Mouse (Mus musculus) mouse trophoblast stem cell (cell line): ENCODE results near the gene Gh.
"Not testable (repeated sequence)": the region's sequence is repeated elsewhere in the genome, so short reads cannot be mapped to it uniquely, and the experiment has no call there.

Source experiments
- in situ Hi-C, 2 experiments: fragments of 300-500 bp; cut with MseI, MboI; formaldehyde crosslinking; loops; 2 replicates in 1 of 2; 3 replicates in 1 of 2; pipeline ENCODE4 v1.15.1; 2025

Gh gene

DNA sequence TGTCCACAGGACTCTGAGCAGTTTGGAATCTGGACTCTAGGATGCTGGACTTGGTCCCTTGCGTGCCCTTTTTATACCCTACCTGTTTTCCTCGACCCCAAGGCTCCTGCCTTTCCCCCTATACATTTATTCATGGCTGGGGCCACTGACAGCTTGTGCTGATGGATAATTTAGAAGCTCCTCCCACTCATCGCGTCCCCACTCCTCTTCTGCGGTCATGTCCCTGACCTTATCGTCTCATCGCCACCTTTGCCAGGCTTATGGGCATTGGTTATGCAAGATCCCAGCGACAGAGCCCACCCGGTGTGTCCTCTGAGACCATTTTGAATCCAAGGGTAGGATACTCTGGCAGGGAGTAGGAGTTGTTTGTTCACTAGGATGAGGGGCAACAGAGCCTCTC is at the start of gene Gh:
Gene Gh (minus strand): TSS at position 101 of the 400 bp plus-strand sequence.
- in situ Hi-C loops: no loop called here

DNA sequence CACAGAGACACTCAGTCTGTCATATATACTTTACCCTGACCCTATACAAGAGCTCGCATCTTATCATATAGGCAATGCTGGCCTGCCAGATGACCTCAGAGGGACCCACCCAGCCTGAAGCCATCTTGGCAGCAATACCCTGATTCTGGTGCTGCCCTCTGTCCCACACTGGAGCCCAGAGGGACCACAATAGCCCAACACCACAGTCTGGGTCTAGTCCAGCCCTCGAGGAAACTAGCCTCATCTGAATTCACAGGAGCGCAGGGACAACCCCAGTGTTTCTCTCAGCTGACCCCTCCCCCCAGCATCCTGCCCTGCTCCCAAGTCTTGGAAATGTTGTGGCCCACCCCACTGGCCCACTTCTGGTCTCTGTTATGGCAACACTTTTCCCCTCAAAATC is 49.6 kb upstream of the Gh start:
- in situ Hi-C loops: no loop called here

DNA sequence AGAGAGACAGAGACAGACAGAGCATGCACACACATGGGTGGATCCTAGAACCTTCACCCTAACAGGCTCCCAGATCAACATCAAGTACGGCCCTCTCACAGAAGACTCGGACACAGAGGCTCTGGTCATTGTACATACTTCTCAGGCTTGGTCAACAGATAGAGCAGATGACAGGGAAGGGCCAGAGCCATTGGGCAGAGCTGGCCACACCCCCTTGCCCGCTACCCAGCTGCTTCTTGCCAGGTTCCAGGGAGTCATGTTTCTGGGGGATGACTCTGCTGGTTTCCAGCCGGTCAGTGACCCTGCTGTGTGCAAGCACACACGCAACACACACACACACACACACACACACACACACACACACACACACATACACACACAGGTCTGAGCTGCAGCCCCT is 49.2 kb upstream of the Gh start:
- in situ Hi-C loops: no loop called here

DNA sequence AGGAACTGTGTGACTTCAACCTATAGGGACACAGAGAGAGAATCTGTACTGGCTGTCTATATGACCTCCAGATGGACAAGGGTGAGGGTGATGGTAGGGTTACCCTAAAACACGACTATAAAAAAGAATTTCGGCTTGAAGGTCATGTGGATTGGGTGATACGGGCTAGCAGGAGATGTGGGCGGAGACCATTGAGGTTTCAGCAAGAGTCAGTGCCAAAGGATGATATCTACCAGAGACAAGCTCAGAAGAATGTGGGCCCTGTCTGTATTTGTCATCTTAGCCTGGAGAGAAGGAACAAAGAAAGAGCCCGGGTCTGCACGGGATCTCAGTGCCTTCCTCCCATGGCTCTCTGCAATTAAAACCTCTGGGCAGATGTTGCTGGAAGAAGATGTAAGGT is 48.1 kb upstream of the Gh start:
- in situ Hi-C loops: no loop called here

DNA sequence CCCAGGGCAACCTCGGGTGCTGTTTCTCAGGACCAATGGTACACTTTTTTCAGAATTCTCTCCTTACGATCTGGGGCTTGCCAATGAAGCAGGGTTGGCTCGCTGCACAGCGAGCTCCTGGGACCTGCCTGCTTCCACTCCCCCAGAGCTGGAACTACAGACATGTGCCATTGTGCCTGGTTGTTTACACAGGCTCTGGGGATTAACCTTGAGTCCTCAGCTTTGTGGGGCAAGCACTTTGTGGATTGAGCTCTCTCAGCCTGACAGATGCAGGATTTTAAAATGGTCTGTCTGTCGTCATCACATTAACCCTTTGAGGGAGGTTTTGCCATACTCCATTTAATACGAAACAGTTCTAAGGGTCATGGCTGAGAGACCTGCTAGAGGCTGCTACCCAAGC is 43.2 kb upstream of the Gh start:
- in situ Hi-C loops: no loop called here

DNA sequence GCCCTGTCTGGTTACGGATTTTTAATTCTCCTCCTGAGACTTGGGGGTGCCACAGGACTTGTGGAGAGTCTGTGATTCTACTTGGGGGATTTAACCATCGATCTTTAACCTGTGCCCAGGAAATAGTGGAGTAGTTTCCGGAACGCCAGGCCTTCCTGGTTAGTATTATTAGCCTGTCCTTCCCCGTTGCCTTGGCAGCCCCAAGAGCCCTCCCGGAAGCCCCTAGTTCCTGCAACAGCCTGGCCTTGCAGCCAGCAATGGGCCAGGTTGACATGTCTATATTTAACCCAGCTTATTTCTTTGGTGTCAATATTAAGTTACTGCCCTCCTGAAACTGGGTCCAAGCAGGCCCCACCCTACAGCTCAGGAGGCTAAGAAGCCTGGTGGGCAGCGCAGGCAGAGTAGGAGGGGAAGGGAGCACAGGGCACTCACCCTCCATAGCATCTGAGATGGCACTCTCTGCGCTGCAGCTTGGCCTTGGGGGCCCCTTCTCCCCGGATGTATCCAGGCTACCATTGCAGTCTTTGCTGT is 39.4 kb upstream of the Gh start:
- in situ Hi-C loops: no loop called here

DNA sequence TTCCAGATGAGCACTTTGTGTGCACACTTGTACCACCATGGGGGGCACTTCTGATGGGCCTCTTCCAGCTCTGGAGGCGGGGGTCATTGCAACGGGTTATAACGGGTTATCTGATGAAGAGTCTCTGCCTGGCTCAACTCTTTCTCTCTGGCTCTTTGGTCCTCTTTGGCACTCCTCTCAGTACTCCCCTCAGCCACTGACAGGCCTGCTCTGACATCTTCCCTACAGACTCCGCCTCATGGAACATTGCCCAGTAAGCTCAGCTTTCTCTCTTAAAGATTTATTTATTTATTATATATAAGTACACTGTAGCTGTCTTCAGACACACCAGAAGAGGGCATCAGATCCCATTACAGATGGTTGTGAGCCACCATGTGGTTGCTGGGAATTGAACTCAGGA is 37.7 kb upstream of the Gh start:
- in situ Hi-C loops: not testable (repeated sequence)

DNA sequence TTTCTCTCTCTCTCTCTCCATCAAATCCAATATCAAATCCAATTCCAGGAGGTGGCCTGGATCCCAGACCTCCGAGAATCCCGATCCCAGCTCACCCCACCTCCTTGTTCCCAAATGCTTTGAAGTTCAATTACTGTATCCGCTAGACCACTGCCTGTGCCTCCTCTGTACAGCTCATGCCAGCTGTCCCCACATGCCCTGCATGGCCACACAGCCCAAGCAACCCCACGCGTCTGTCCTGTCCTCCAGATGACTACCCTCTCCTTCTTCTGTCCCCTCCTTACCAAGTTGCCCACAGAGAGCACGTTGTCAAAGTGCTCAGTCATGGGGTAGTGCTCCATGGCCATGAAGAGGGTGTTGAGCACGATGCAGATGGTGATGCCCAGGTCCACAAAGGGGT is 37.2 kb upstream of the Gh start:
- in situ Hi-C loops: no loop called here

DNA sequence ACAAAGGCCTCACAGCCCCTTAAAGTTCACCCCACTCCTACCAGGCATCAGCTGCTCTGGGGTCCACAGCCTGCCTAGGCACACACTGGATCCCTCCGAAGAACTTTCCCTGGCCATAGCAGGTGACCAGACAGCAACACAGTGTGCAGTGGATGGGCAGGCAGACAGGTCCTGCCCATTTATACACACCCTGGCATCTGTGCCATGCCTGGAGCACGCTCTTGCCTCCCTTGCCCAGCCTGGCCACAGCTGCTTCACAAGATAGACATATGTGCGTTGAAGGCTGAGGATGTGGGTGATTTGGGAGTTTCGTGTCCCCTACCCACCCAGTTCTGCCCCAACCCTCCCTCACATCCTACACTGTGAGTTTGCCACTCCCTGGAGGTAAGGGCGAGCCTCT is 36.4 kb upstream of the Gh start:
- in situ Hi-C loops: no loop called here

DNA sequence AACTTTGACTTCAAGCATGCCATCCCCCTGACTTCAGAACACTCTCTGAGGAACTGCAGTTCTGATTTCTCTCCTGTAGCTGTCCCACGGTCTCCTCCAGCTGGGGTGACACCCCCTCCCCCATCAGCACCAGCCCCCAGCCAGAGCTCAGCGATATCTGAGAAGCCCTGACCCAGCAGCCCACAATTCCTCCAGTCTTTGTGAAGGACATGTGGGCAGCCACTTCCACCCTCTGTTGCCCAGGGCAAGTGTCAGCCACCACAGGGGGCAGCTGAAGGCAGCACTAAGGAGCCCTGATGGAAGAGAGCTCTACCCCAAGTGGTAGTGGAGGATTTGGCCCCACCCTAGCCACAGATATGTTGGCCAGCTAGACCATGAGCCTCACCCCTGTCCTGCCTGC is 32.4 kb upstream of the Gh start:
- in situ Hi-C loops: no loop called here

DNA sequence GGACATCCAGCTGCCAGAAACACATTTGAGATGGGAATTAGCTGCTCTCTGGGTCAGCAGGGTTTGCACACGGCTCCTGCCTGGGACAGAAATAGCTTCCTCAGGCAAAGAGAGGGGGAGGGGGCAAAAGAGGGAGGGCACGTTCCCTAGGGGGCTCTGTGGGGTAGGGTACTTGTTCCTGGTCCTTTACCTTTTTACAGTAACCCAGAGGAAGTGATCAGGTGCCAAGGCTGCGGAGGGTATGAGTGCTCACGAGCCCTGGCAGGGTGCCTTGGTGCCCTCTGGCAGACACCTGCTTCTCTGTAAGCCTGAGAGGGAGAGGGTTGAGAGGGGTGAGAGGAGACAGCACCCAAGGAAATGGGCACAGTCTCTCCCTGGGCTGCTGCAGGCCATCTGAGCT is 30.8 kb upstream of the Gh start:
- in situ Hi-C loops: no loop called here

DNA sequence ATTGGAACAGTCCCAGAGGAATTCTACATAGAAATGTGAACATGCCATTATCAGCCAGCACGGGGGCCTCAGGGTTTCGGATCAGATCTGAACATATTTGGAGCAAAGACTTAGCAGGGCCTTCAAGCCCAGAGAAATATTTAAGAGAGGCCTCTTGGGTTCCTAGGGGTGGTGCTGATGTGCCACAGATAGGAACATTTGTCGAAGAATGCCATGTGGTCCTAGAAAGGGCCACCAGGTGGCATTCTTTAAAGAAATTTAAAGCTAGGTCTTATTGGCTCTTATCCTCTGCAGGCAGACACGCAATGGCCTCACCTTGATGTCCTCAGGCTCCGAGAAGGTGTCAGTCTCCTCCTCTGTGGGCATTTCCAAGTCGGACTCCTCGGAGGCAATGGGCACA is 28.0 kb upstream of the Gh start:
- in situ Hi-C loops: no loop called here

DNA sequence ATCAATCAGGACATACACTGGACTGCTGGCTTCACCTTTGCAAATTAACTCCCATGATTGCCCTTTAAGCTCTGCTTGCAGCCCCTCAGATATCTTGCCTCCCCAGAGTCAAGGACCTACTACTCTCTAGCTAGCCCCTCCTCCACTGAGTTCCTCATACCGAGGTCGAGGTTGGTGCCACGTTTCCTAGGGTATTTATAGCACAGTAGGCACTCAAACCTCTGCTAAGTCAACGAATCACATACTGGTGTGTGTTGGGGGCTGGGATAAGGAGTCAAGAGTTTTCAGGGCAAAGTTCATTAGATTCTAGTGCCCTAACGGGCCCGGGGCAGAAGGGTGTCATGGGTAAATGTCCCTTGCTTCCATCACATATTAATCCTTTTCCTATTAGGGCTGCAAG is 27.5 kb upstream of the Gh start:
- in situ Hi-C loops: no loop called here

DNA sequence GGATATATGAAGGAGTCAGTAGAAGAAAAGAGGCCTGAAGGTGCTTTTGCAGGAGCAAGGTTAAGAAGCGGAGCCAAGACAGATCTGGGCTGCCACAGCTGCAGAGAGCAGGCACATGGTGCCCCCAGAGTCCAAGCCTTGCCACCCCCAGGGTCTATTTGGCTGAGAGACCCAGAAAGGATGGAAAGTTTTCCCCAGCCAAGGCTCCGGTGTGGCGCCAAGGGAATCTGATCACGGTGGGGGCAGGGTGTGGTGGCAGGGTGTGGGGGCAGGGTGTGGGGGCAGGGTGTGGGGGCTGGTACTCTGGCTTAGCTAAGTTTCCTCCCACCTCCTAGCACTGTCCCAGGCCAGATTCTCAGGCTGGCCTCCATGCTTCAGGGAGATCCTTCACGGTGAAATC is 26.9 kb upstream of the Gh start:
- in situ Hi-C loops: no loop called here

DNA sequence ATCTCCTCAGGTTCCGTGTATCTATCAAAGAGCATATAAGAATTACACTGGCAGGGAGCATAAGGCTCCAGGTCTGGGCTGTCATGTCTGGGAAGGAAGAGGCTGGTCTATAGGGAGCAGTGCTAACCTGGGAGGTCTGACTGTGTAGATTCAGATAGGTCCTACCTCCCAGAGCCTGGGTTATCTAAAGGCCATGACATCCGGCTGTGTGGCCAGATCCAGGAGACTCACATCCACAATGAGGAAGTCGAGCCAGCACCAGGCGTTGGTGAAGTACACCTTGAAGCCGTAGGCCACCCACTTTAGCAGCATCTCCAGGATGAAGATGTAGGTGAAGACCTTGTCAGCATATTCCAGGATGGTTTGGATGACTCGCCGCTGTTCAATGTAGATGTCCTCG is 24.8 kb upstream of the Gh start:
- in situ Hi-C loops: no loop called here

DNA sequence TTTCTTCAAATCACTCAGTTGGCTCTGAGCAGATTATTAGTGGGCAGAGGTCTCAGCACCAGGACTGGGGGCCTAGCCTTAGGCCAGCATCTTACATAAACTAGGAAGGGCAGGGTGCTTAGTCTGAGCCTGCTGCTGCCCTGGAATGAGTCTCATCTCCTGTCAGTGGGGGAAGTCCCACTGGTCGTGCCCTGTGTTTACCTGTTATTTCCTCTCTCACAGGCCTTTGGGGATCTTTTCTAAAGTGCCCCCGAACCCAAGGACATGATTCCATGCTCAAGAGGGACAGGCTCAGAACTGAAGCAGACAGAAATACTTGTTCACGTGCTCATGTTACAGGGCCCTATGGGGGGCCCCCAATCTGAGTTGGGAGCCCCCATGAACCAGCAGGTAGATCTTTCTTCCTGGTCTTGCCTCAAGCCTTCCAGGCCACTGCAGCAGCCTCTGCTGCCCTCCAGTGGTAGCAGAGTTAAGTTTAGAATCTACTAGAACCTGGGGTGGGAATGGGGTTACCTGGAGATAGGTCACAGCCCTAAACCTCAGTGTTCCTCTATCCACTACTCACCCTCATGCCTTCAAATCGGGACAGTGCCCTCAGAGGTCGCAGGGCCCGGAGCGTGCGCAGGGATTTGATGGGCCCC is 24.0 kb upstream of the Gh start:
- in situ Hi-C loops: no loop called here

DNA sequence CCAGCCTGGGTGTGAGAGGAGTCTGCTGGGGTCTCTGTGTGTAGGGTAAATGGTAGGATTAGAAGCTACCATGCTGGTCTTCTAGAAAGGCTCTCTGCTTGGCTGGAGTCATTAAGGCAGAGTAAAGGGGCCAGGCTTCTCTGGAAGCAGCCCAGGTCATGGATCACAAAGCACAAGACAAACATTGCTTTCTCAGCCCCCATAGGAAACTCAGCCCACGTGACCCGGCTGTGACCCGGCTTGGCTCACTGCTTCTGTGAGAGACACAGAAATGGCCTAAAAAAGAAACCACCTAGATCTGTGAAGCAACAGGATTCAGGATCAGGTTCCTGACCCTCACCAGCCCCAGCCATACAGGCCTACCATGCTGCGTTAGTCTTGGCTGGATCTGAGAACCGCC is 23.2 kb upstream of the Gh start:
- in situ Hi-C loops: no loop called here

DNA sequence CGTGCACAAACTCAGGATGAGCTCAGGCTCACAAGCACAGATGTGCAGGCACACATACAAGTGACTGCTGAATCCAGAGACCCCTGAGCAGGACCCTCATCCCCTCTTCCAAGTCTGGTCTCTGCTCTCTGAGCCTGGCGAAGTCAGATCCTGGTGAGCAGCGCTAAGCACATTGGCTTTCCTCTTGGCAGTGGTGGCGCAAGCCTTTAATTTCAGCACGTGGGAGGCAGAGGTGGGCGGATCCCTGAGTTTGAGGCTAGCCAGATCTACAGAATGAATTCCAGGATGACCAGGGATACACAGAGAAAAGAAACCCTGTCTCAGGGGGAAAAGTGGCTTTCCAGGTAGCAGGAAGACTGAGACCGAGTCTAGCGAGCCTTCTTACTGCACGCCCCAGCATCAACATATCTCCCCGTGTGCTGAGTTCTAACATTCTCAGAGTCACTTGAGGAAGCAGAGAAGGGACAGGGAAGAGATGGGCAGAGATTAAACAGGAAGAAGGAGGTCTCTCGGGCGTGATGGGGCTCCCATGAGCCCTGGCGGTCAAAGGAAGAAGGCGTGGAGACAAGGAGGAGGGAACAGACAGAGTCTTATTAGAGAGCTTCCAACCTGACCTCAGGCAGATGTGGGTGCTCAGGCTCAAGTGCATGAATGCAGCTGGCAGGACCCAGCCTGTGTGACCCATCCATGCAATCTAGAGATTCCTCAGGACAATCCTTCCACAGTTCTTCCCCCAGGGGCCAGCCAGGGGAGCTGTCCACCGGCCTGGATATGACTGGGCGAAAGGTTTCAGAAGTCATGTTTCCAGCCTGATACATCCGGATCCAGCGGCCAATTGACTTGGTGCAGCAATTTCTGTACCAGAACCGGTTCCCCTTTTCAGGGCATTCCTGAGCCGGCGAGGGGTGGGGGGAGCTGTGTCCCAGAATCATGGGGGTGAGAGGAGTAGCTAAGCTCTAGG is 17.0 kb upstream of the Gh start:
- in situ Hi-C loops: no loop called here

DNA sequence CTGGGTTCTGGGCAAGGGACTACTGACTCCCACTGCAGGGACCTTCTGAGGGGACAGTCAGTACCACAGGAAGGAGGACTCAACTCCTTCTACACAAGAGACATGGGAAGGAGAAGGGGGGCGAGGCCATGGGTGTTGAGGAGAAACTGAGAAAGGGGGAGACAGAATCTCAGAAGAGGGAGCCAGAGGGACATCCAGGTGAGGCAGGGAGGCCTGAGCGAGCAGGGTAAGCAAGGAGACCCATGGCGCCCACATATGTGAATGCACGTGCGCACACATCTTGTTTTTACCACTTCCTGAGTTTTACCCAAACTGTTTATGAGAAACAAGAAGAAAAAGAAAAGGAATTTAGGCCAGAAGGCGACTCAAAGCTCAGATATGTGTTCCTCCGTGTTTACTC is 16.1 kb upstream of the Gh start:
- in situ Hi-C loops: no loop called here

DNA sequence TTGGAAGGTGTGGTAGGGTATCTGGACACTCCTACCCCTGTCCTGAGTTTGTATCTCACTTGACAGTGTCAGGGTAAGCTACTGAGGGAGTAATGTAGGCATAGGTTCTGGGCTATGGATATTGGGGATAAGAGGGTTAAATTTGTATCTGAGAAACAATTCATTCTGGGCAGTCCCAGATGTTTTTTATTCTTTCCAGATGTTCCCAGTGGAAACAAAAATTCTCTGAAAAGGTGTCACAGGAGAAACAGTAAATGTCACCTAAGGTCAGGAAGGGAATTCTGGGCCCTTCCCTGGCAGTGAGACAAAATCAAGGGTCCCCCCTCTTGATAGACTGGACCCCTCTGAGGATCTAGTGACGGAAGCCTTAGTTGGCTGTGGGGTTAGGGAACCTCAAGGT is 14.8 kb upstream of the Gh start:
- in situ Hi-C loops: no loop called here

DNA sequence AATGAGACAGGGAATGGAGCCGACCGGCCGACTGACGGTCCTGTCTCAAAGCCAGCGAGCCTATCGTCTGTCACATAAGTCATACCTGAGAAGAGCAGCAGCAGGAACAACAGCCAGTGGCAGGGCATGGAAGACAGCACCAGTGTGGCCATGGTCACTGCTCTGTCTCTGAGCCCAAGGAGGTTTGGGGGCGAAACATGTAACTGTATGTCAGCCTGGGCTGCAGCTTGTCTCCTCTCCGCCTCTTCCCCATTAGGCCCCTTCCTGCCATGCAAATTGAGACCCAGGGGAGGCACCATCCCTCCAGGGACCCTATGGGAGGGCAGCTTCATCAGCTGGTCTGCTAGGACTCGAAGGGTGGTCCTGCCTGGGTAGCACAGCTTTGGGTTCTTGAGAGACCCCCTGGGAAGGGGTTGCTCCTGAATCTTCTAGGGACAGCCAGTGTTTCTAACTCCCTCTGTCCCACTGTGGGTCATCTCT is 12.7 kb upstream of the Gh start, which contains the start of gene Cd79b:
Gene Cd79b (minus strand): TSS at position 430 of the 480 bp plus-strand sequence.
- in situ Hi-C loops: no loop called here

DNA sequence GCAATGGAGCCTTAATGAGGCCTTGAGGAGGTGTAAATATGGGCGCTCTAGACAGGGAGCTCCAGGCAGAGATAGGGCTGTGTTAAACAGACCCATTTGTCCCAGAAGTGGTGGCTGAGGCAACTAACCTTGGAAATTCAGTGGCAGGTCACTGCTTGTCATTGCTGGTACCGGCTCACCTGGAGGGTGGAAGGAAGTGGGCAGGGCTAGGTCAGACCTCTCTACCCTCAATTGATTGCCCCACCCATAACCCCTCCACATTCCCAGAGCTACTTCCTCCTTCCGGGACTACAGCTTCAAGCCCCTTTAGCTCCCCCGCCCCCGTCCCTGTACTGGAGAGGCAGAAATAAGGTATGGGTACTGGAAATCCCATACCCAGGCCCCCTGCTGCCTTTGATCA is 11.9 kb upstream of the Gh start:
- in situ Hi-C loops: no loop called here

DNA sequence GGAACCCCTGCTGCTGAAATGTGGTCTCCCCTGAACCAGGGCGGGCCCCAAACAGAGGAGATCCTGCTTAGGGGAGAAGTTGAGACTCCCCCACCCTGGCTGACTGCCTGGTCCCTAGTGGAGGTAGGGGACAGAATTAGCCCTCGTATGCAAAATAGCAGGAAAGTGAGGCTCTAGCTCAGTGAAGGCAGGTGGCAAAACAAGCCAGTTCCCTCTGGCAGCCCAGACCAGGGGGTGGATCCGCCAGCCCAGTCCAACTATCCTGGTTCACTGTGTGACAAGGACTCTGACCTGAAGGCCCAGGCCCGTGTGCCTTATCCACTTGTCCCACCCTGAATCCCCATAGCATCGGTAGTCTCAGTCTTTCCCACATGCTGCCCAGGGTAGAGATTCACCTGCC is 8.5 kb upstream of the Gh start:
- in situ Hi-C loops: no loop called here
